Mouse (Mus musculus) CD4-positive helper T cell, adult 2 months (primary cell): ENCODE results near the gene Atp6v1e2.

Experiments used
- DNase-seq: peaks from one replicate; pipeline ENCODE4 v3.0.0-alpha.2; 2012; ENCODE audit warnings: low read depth, missing footprints, low spot score

Atp6v1e2 gene

GRCm38 (mm10) chr17:86947840-86948796 lies at the start of gene Atp6v1e2:
Atp6v1e2 (minus strand) TSS chr17:86947897.
- no peak for DNase-seq

GRCm38 (mm10) chr17:86997323-86997722 lies 49.6 kb upstream of the Atp6v1e2 start:
- DNase-seq: no peak

GRCm38 (mm10) chr17:86991306-86991705 lies 43.6 kb upstream of the Atp6v1e2 start:
- DNase-seq: no peak

- no peak for DNase-seq
These were observed 41.0 kb upstream of the Atp6v1e2 start for GRCm38 (mm10) chr17:86988601-86989184.

GRCm38 (mm10) chr17:86988161-86988560 lies 40.5 kb upstream of the Atp6v1e2 start:
- no peak for DNase-seq

GRCm38 (mm10) chr17:86986449-86987138 lies 38.9 kb upstream of the Atp6v1e2 start:
- DNase-seq: no peak

- no peak for DNase-seq
These were observed 34.8 kb upstream of the Atp6v1e2 start for GRCm38 (mm10) chr17:86982497-86982896.

GRCm38 (mm10) chr17:86981701-86982100 lies 34.0 kb upstream of the Atp6v1e2 start:
- DNase-seq: no peak

GRCm38 (mm10) chr17:86981205-86981604 lies 33.5 kb upstream of the Atp6v1e2 start:
- no peak for DNase-seq

GRCm38 (mm10) chr17:86978496-86978895 lies 30.8 kb upstream of the Atp6v1e2 start:
- no peak for DNase-seq

- DNase-seq: peak; percentile 8
These were observed 28.7 kb upstream of the Atp6v1e2 start for GRCm38 (mm10) chr17:86976387-86976786.

- DNase-seq: no peak
These were observed 25.4 kb upstream of the Atp6v1e2 start for GRCm38 (mm10) chr17:86973097-86973496.

GRCm38 (mm10) chr17:86971860-86972259 lies 24.2 kb upstream of the Atp6v1e2 start:
- DNase-seq: no peak

GRCm38 (mm10) chr17:86971036-86971435 lies 23.3 kb upstream of the Atp6v1e2 start:
- DNase-seq: no peak

- no peak for DNase-seq
These were observed 22.5 kb upstream of the Atp6v1e2 start for GRCm38 (mm10) chr17:86970026-86970750.

GRCm38 (mm10) chr17:86969582-86969981 lies 21.9 kb upstream of the Atp6v1e2 start:
- DNase-seq: no peak

GRCm38 (mm10) chr17:86968581-86968980 lies 20.9 kb upstream of the Atp6v1e2 start:
- no peak for DNase-seq

- no peak for DNase-seq
These were observed 20.1 kb upstream of the Atp6v1e2 start for GRCm38 (mm10) chr17:86967536-86968525.

GRCm38 (mm10) chr17:86967048-86967447 lies 19.4 kb upstream of the Atp6v1e2 start:
- no peak for DNase-seq

- no peak for DNase-seq
These were observed 18.3 kb upstream of the Atp6v1e2 start for GRCm38 (mm10) chr17:86966040-86966439.
